Mouse (Mus musculus) inflammation-experienced regulatory T-cells, adult 6 months (primary cell): Measurements from ENCODE around the gene Ppp2r2c. TPM values are rescaled to one million over a fixed set of nuclear protein-coding genes. Genes with fewer than 3 reads are reported as not detected.
A peak's percentile ranks its signal among the peaks of the same experiment; 100 is the strongest.
"Not testable (repeated sequence)": the region's sequence is repeated elsewhere in the genome, so short reads cannot be mapped to it uniquely, and the experiment has no call there.

Experiments
- ATAC-seq: one replicate; pipeline ENCODE4 v1.8.0; 2017
- polyA plus RNA-seq, 3 experiments: library from polyadenylated mRNA; unstranded; fragments of 100-300 nt; shearing (Covaris generic); gene quantifications; one replicate each; pipeline ENCODE4 v1.2.1; 2017

Ppp2r2c gene
- polyA plus RNA-seq, 3 experiments from 2014 or later: 0.40 TPM; not detected in 2

- ATAC-seq: no peak
These were observed 67.5 kb downstream of the Ppp2r2c start for GRCm38 (mm10) chr5:36935486-36936473.

- ATAC-seq: no peak
These were observed 68.2 kb downstream of the Ppp2r2c start for GRCm38 (mm10) chr5:36936548-36936947.

- no peak for ATAC-seq
These were observed 69.7 kb downstream of the Ppp2r2c start for GRCm38 (mm10) chr5:36938021-36938420.

DNA sequence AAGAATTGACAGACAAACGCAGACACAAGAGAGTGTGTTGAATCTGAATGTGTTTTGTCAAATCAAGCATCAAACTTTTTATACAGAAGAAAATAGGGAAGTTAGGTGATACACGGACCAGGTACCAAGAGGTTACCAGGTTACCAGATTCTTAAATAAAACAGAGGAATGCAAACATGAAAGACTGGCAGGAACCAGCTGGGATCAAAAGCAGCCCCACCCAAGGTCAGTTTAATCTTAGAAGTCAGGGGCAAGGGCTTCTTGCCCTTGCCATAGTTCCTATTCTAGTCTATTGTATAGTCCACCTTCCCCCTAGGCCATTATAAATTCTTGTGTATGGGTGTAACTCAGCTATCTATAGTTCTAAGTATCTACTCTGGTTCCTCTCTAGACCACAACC, 70.7 kb downstream of the Ppp2r2c start:
- ATAC-seq: not testable (repeated sequence)

GRCm38 (mm10) chr5:36942446-36942845, 74.1 kb downstream of the Ppp2r2c start:
- no peak for ATAC-seq

DNA sequence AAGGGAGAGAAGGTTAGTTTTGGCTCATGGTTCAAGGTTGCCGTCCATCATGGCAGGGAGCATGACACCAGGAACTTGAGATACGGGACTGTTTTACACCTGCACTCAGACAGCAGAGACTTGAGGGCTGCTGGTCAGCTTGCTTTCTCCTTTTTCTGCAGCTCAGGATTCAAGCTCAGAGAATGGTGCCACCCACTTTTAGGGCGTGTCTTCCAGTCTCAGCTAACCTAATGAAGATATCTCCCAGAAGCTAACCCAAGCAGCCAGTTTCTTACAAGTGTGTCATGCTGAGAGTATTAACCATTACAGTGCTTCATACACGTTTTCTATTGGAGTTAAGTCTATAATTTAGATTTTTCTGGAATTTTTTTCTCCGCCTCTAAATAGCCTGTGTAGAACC, 76.2 kb downstream of the Ppp2r2c start:
- no peak for ATAC-seq

DNA sequence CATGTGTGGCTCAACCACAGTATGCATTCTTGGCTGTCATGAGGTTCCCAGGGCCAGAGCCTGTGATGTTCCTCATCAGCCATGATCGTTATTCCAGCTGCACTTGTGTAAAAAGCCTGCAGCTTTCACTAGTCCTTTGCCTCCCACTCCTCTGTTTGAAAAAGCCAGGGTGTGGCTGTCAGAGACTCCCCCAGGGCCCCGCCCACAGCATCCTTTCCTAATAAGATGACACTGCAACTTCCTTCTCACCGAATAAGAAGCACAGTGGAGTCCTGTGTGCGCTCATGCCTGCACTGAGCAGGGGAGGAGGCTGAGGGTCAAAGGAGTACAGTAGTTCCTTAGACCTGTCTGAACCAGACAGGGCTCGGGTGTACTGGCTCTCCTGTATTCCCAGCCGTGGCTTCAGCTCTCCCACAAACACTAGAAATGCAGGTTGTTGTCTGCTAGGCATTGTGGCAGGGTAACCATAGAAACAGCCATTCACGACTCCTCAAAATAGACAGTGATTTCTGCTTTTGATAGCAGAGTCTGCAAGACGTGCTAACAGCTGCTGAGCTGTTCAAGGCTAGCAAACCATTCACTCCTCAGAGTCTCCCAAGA, 76.9 kb downstream of the Ppp2r2c start:
- no peak for ATAC-seq

GRCm38 (mm10) chr5:36945713-36946112, 77.4 kb downstream of the Ppp2r2c start:
- no peak for ATAC-seq

DNA sequence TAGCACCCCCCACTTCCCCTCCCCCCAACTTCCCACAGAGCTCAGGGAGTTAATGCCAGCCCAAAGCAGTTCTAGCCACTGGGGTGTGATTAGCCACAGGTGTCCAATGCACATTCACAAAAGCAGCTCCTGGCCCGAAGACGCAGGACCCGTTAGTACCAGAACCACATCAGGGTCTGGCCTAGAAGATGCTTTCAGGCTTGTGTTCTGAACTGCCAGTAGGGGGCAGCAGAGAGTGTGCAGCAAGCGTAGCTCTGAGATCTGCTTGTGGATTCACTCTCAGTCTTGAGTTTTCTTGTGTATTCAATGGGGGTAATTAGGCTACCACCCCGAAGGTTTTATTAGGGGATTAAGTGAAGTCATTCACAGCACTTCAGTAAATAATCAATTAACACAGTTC, 78.1 kb downstream of the Ppp2r2c start:
- ATAC-seq: no peak

GRCm38 (mm10) chr5:36948831-36949230, 80.5 kb downstream of the Ppp2r2c start:
- ATAC-seq: peak; percentile 41

DNA sequence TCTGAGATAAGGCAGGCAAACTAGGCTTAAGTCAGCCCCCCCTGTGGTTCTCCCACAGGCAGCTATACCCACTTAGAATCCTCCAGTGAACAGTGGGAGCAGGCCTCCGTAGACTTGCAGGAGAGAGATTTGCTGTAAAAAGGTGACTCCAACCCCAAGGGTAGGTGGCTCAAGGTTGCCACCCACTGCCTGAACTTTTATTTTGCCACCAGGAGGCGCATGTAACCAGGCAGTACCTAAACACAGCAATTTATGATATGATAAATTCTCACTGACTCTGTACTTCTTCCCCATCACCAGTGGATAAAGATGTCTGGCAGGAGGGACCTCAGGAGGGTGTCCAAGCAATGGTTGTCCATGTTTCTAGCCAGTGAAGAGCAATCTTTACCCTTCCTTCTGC, 82.6 kb downstream of the Ppp2r2c start:
- no peak for ATAC-seq

- ATAC-seq: no peak
These were observed 84.0 kb downstream of the Ppp2r2c start for GRCm38 (mm10) chr5:36952311-36952710.

GRCm38 (mm10) chr5:36955366-36955765, 87.1 kb downstream of the Ppp2r2c start:
- no peak for ATAC-seq

DNA sequence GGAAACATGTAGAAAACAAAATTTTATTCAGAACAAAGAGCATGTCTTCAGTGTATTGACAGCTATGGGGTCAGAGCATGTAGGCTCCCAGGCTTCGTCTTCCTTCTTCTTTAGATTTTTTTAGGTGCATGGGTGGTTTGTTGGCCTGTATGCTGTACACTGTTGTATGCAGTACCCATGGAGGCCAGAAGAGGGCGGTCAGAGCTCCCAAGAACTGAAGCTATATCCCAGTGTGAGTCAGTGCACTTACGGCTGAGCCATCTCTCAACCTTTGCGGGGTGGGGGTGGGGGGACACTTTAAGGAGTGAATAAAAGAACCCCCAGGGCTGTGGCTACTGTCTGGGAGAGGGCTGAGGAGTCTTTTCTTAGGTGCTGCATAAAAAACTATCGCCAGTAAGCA, 90.5 kb downstream of the Ppp2r2c start:
- ATAC-seq: peak; percentile 43

GRCm38 (mm10) chr5:36960501-36960900, 92.2 kb downstream of the Ppp2r2c start:
- ATAC-seq: no peak

GRCm38 (mm10) chr5:36971587-36971986, 103.3 kb downstream of the Ppp2r2c start:
- no peak for ATAC-seq

GRCm38 (mm10) chr5:36975336-36975735, 107.0 kb downstream of the Ppp2r2c start:
- no peak for ATAC-seq

DNA sequence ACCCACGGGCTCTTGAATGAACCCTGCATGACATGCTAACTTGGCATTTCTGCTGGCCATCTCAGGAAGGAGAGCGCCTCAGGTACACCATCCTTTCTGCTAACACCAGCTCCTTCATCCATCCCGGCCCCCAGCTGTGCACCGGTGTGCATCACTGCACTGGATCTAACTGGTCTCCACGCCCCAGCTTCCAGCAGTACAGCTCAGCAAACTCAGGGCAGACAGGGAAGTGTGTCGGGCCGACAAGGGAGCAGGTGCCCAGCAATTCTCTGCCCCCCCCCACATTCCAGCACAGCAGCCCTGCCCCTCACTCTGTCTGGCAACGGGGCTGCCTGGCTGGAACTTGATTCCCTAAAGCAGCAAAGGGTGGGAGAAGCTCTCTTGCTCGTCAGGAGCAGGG, 109.5 kb downstream of the Ppp2r2c start:
- ATAC-seq: no peak

DNA sequence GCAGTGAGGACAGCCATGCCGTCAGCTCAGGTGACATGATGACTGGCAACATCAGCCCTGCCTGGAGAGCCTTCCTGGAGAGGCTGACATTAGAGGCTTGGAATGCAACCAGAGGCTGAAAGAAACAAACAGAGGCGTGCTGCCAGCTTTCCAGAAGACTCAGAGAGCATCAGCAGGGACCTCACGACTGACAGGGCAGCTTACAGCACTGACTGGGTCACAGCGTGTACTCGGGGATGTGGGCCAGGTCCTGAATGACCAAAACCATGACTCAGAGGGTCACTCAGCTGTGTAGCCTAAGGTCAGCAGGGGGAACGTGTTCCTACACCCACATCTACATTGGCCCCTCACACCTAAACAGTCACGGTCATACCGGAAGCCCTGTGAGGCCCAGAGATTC, 110.7 kb downstream of the Ppp2r2c start:
- no peak for ATAC-seq

- ATAC-seq: no peak
These were observed 111.3 kb downstream of the Ppp2r2c start for GRCm38 (mm10) chr5:36979631-36980030.

GRCm38 (mm10) chr5:36982271-36982670, 114.0 kb downstream of the Ppp2r2c start:
- ATAC-seq: no peak

DNA sequence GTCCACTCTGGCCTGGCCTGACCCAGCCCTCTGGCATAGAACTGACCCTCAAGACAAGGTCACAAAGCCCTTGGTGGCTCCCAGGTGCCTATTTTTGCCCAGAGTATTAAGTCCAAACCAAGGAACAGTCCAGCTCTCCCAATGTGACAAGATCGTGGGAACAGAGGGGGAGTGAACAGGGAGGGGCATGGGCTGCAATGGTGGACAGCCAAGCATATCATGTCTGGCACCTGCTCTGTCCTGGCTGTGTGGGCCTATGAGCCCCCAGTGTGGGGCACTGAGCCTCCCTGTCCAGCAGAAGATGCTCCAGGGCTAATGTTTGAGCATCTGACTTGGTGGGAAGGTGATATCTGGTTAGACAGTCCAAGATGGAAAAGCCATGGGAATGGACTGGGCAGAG, 118.3 kb downstream of the Ppp2r2c start:
- no peak for ATAC-seq

GRCm38 (mm10) chr5:36988124-36988780, 119.9 kb downstream of the Ppp2r2c start:
- no peak for ATAC-seq
